In genomic region chr5:16469221-16469620, GRCm38 (mm10) we compare ENCODE assay signal across 21 mouse cellular contexts.
DNase-seq lines count a peak whose midpoint lies in the region; ATAC-seq and TF ChIP-seq lines count a peak whose summit lies in the region.
"Had no signal": no experiment of that assay in that cellular context is flagged by ENCODE, and none has a peak within 500 bp of the region (broad histone marks: within the 10 kb centered on the region; RNA-seq: fewer than 3 reads in every experiment).

No protein-coding gene starts in this region.

- no peak overlapping the region for H3ac ChIP-seq in C2C12 (ENCODE audit: control insufficient read depth, insufficient read length, low read depth)

- no peaks in the 10 kb centered on the region for H3K27me3 ChIP-seq in C2C12 (ENCODE audit: control insufficient read depth, insufficient read depth, insufficient read length)
- no peaks in the 10 kb centered on the region for H3K27me3 ChIP-seq in G1E (ENCODE audit: insufficient read depth, low read length)
- H3K27me3 ChIP-seq in liver, embryonic 12.5 days (replicated peaks), result no peaks in the 10 kb centered on the region
- H3K27me3 ChIP-seq in liver, postnatal 0 days (ENCODE audit: insufficient read depth, low read length), result no peaks in the 10 kb centered on the region
- H3K27me3 ChIP-seq in midbrain, embryonic 13.5 days, result no peaks in the 10 kb centered on the region
- H3K27me3 ChIP-seq: CH12.LX; embryonic facial prominence, embryonic 13.5 days; heart, embryonic 13.5 days; hindbrain, embryonic 15.5 days; limb, embryonic 13.5 days; Patski had no signal

- ATAC-seq in G1E (ENCODE audit: extremely low read depth, insufficient number of reproducible peaks, low FRiP score, poor library complexity, severe bottlenecking), result 0 out of 2 replicates have a peak, but pooled peaks have one; percentile 4
- no peak for ATAC-seq in liver, embryonic 12.5 days
- no peak for ATAC-seq in liver, postnatal 0 days
- no peak for ATAC-seq in midbrain, embryonic 13.5 days
- ATAC-seq: forebrain, embryonic 16.5 days had no signal

- H3K79me2 ChIP-seq in C2C12 (ENCODE audit: control insufficient read depth, insufficient read depth), result no peaks in the 10 kb centered on the region

- H3K4me2 ChIP-seq in liver, embryonic 12.5 days, result peak overlapping the region; percentile 51
- H3K4me2 ChIP-seq in liver, postnatal 0 days (ENCODE audit: low read depth, low read length), result peak overlapping the region; percentile 59; the same call in 1 of the 2 replicates
- H3K4me2 ChIP-seq in midbrain, embryonic 13.5 days (replicated peaks), result no peak overlapping the region
- H3K4me2 ChIP-seq: hindbrain, embryonic 15.5 days; midbrain, embryonic 11.5 days had no signal

- no peak for DNase-seq in G1E (ENCODE audit: low spot score)
- no peak for DNase-seq in liver, postnatal 0 days
- no peak for DNase-seq in adrenal gland, adult 2 months
- DNase-seq in urinary bladder, adult 18-20 months (ENCODE audit: low spot score in 2 of 2), result no peak
- DNase-seq: cerebellum, adult 11-12 months; cerebellum, postnatal 10 days had no signal

- H3K79me3 ChIP-seq in C2C12 (ENCODE audit: low read depth), result no peaks in the 10 kb centered on the region

- no peaks in the 10 kb centered on the region for H3K36me3 ChIP-seq in C2C12 (ENCODE audit: control insufficient read depth, insufficient read depth)
- no peaks in the 10 kb centered on the region for H3K36me3 ChIP-seq in G1E (replicated peaks)
- no peaks in the 10 kb centered on the region for H3K36me3 ChIP-seq in liver, embryonic 12.5 days
- no peaks in the 10 kb centered on the region for H3K36me3 ChIP-seq in liver, postnatal 0 days (replicated peaks; ENCODE audit: insufficient read depth, low read length)
- H3K36me3 ChIP-seq in midbrain, embryonic 13.5 days, result no peaks in the 10 kb centered on the region
- H3K36me3 ChIP-seq: embryonic facial prominence, embryonic 13.5 days; forebrain, embryonic 10.5 days; heart, embryonic 13.5 days; hindbrain, embryonic 10.5 days; hindbrain, embryonic 15.5 days; limb, embryonic 13.5 days had no signal

- 11% methylated on average over 2 of the region's 2 CpGs for WGBS in liver, embryonic 12.5 days (ENCODE audit: insufficient replicate concordance)
- WGBS in liver, postnatal 0 days (ENCODE audit: insufficient replicate concordance), result 36% methylated on average over 2 of the region's 2 CpGs
- 82% methylated on average over 2 of the region's 2 CpGs for WGBS in midbrain, embryonic 13.5 days

- peak overlapping the region; percentile 68; the same call in 1 of the 2 replicates for H3K27ac ChIP-seq in liver, embryonic 12.5 days
- H3K27ac ChIP-seq in liver, postnatal 0 days (ENCODE audit: low read depth), result peak overlapping the region; percentile 34; the same call in 1 of the 2 replicates
- H3K27ac ChIP-seq in midbrain, embryonic 13.5 days, result no peak overlapping the region
- H3K27ac ChIP-seq: embryonic facial prominence, embryonic 13.5 days; forebrain, embryonic 10.5 days; hindbrain, embryonic 10.5 days; hindbrain, embryonic 15.5 days; layer of hippocampus, adult 2 months; left cerebral cortex, adult 2 months; limb, embryonic 13.5 days had no signal

- no peak overlapping the region for H3K4me3 ChIP-seq in C2C12 (ENCODE audit: insufficient read depth, poor library complexity, severe bottlenecking)
- no peak overlapping the region for H3K4me3 ChIP-seq in G1E (ENCODE audit: low read depth, low read length)
- H3K4me3 ChIP-seq in liver, embryonic 12.5 days, result no peak overlapping the region
- no peak overlapping the region for H3K4me3 ChIP-seq in liver, postnatal 0 days (ENCODE audit: low read depth, low read length)
- no peak overlapping the region for H3K4me3 ChIP-seq in midbrain, embryonic 13.5 days (replicated peaks)
- H3K4me3 ChIP-seq: forebrain, embryonic 10.5 days; hindbrain, embryonic 10.5 days; hindbrain, embryonic 15.5 days; layer of hippocampus, adult 2 months; left cerebral cortex, adult 2 months; limb, embryonic 13.5 days had no signal

- H3K9ac ChIP-seq in liver, embryonic 12.5 days, result no peak overlapping the region
- H3K9ac ChIP-seq in liver, postnatal 0 days (replicated peaks), result no peak overlapping the region
- H3K9ac ChIP-seq in midbrain, embryonic 13.5 days (replicated peaks), result no peak overlapping the region
- H3K9ac ChIP-seq: embryonic facial prominence, embryonic 13.5 days; hindbrain, embryonic 15.5 days; limb, embryonic 13.5 days had no signal

- no peaks in the 10 kb centered on the region for H3K9me3 ChIP-seq in G1E (replicated peaks)
- no peaks in the 10 kb centered on the region for H3K9me3 ChIP-seq in liver, embryonic 12.5 days (replicated peaks)
- H3K9me3 ChIP-seq in liver, postnatal 0 days (ENCODE audit: low read length), result no peaks in the 10 kb centered on the region
- H3K9me3 ChIP-seq in midbrain, embryonic 13.5 days, result no peaks in the 10 kb centered on the region
- H3K9me3 ChIP-seq: embryonic facial prominence, embryonic 13.5 days; forebrain, embryonic 10.5 days; heart, embryonic 13.5 days; hindbrain, embryonic 10.5 days; hindbrain, embryonic 15.5 days; limb, embryonic 13.5 days had no signal

- peaks cover 49% of the 10 kb centered on the region for H3K4me1 ChIP-seq in G1E (ENCODE audit: insufficient read depth, low read depth, low read length)
- peaks cover 32% of the 10 kb centered on the region for H3K4me1 ChIP-seq in liver, embryonic 12.5 days
- H3K4me1 ChIP-seq in liver, postnatal 0 days (ENCODE audit: insufficient read depth), result peaks cover 6% of the 10 kb centered on the region; the same call in 1 of the 2 replicates
- 0 out of 2 replicates have a peak, but pooled peaks cover 3% of the 10 kb centered on the region for H3K4me1 ChIP-seq in midbrain, embryonic 13.5 days (replicated peaks)
- H3K4me1 ChIP-seq: hindbrain, embryonic 10.5 days had no signal

- TF ChIP-seq CTCF in C2C12 (IDR thresholded peaks at IDR 0.05; ENCODE audit: control insufficient read depth, insufficient read depth, insufficient read length), result no peak
- no peak for TF ChIP-seq CTCF in G1E (IDR thresholded peaks at IDR 0.05; ENCODE audit: low read depth, low read length)
- TF ChIP-seq CTCF in liver, postnatal 0 days (IDR thresholded peaks at IDR 0.05; ENCODE audit: low read depth), result no peak

- TF ChIP-seq EP300 in liver, postnatal 0 days (IDR thresholded peaks at IDR 0.05; ENCODE audit: low read depth), result no peak

TF ChIP-seq in C2C12, 6 proteins besides CTCF, POLR2A, EP300 and RAD21:
- TF ChIP-seq MYOG (IDR thresholded peaks at IDR 0.05; ENCODE audit: control insufficient read depth, extremely low read depth, insufficient read length) (no peak), CEBPB (IDR thresholded peaks at IDR 0.05; ENCODE audit: low read depth) (peak; percentile 51), MYOD1 (IDR thresholded peaks at IDR 0.05; ENCODE audit: control insufficient read depth, insufficient read length, low read depth) (no peak)
